Mouse (Mus musculus) fat pad, adult 2 months (tissue): ENCODE data around the gene Gm16430.
"Not testable (repeated sequence)": the region's sequence is repeated elsewhere in the genome, so short reads cannot be mapped to it uniquely, and the experiment has no call there.

Experiments
- DNase-seq: peaks from one replicate; pipeline ENCODE4 v3.0.0-alpha.2; 2011; ENCODE audit warnings: low read depth, low spot score; ENCODE audit errors: extremely low read depth

Gene Gm16430

DNA sequence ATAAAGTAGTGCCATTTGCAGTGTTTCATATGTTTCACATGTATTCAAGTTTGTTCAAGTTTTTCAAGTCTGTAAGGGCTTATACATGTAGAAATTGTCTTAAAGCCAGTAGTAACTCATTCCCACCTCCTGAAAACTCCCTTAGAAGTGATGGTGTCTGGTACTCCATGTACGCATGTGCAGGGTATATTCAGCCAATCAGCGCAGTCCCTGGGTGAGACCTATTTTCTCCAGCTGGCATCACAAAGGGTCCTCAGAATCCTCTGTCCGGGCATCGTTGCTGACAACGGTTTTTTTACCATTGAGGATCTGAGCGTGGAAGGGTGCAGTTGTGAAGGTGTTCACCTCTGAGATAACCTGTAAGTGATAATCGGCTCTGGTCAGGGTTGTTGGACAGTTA lies at the start of gene Gm16430:
TSS of gene Gm16430 (plus strand) at position 301 of the 400 bp plus-strand sequence.
- DNase-seq, result not testable (repeated sequence)
